Mouse (Mus musculus) kidney, embryonic 16.5 days (tissue): ENCODE measurements around the gene Akr1c13. TPM values are rescaled to one million over a fixed set of nuclear protein-coding genes. Genes with fewer than 3 reads are reported as not detected.
"Not testable (repeated sequence)": the region's sequence is repeated elsewhere in the genome, so short reads cannot be mapped to it uniquely, and the experiment has no call there.

Experiments used
- ATAC-seq: fragments of 200-750 bp; cut with Nextera tagmentation; 2 replicates; pipeline ENCODE4 v1.8.0; 2017; ENCODE audit warnings: moderate TSS enrichment; ENCODE audit not compliant: low FRiP score, low TSS enrichment
- H3K27ac ChIP-seq: fragments of 300-500 bp; sonication (generic); 2 replicates; pipeline ENCODE4 v1.5.1; 2014; ENCODE audit warnings: low read length
- H3K27me3 ChIP-seq: fragments of 300-500 bp; sonication (generic); 2 replicates; pipeline ENCODE4 v1.6.1; 2014; ENCODE audit warnings: low read length, control low read depth, mixed read lengths; ENCODE audit not compliant: insufficient read depth
- H3K36me3 ChIP-seq: fragments of 300-500 bp; sonication (generic); 2 replicates; pipeline ENCODE4 v1.6.1; 2014; ENCODE audit warnings: low read length, control low read depth, mixed read lengths; ENCODE audit not compliant: insufficient read depth
- H3K4me1 ChIP-seq: fragments of 300-500 bp; sonication (generic); 2 replicates; pipeline ENCODE4 v1.6.1; 2014; ENCODE audit warnings: low read length, control low read depth, mixed read lengths; ENCODE audit not compliant: insufficient read depth
- H3K4me2 ChIP-seq: fragments of 300-500 bp; sonication (generic); replicated peaks from 2 replicates; pipeline ENCODE4 v1.6.1; 2014; ENCODE audit warnings: low read depth, low read length
- H3K4me3 ChIP-seq: fragments of 300-500 bp; sonication (generic); 2 replicates; pipeline ENCODE4 v1.5.1; 2014; ENCODE audit warnings: mild to moderate bottlenecking, low read length
- H3K9ac ChIP-seq: fragments of 300-500 bp; sonication (generic); replicated peaks from 2 replicates; pipeline ENCODE4 v1.6.1; 2014; ENCODE audit warnings: low read length
- H3K9me3 ChIP-seq: fragments of 300-500 bp; sonication (generic); 2 replicates; pipeline ENCODE4 v1.6.1; 2016; ENCODE audit warnings: low read length, control low read depth
- WGBS: fragments of 180-500 bp; shearing (Covaris S2); extraction: QIAGEN DNeasy Blood & Tissue Kit; methylation state at CpG from one replicate; pipeline ENCODE4 v1.1.7; 2014; 5-methylcytosine and 5-hydroxymethylcytosine counted together
- polyA plus RNA-seq: library from polyadenylated mRNA; unstranded; fragments of >200 nt; fragmentation: Nextera tagmentation; extraction: Ambion mirVana; gene quantifications from 2 replicates; pipeline ENCODE4 v1.2.1, GENCODE M21; 2015

The Akr1c13 gene
- 5.6 and 5.8 TPM in 2 replicates for polyA plus RNA-seq

DNA sequence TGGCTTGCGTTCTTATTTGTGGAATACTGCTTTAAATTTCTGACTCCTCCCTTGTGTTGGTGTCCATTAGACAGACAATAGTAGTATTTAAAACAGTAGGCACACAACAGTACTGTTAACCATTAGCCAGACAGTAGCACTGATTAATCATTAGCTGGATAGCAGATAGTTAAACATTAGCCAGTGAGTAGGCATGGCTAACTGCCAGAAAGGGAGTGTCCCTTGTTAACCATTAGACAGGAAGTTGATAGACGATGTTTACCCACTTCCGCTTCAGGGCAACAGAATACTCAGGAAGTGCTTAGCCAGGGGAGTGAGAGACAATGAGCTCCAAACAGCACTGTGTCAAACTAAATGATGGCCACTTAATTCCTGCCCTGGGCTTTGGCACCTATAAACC, at the start of gene Akr1c13:
Gene Akr1c13, plus strand, starts transcription at position 247 of the 400 bp plus-strand sequence.
- no peak within 1 kb of the TSS for H3K27ac ChIP-seq
- H3K9ac ChIP-seq: no peak within 1 kb of the TSS
- no peaks in the 10 kb centered on the region for H3K4me1 ChIP-seq
- WGBS: 39% methylated on average over 3 of the region's 3 CpGs
- H3K36me3 ChIP-seq: no peaks in the 10 kb centered on the region
- H3K9me3 ChIP-seq: no peaks in the 10 kb centered on the region
- no peak within 1 kb of the TSS for H3K4me2 ChIP-seq
- 0 out of 2 replicates have a peak, but pooled peaks have one; percentile 57 for ATAC-seq
- H3K27me3 ChIP-seq: no peaks in the 10 kb centered on the region
- no peak within 1 kb of the TSS for H3K4me3 ChIP-seq

DNA sequence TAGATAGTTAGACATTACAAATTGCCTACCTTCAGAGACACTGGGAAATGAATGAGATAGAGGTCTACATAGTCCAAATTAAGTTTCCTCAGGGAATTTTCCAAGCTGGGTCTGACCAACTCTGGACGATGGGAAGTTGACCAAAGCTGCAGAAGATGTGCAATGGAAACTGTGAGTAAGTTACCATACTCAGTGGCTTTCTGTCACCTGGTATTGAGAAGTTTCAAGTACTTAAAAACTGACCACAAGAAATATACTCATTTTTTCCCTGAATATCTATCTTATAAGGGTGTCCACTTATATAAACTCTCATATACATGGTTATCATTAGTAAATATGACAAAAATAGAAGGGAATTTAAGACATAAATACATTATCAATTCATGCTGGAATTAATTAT, 46.7 kb upstream of the Akr1c13 start:
- H3K9ac ChIP-seq: no peak overlapping the region
- WGBS: 90% methylated on average over 1 of the region's 1 CpGs
- ATAC-seq: no peak
- no peak overlapping the region for H3K4me3 ChIP-seq
- no peaks in the 10 kb centered on the region for H3K4me1 ChIP-seq
- no peak overlapping the region for H3K27ac ChIP-seq
- no peaks in the 10 kb centered on the region for H3K36me3 ChIP-seq
- no peak overlapping the region for H3K4me2 ChIP-seq
- H3K9me3 ChIP-seq: no peaks in the 10 kb centered on the region
- no peaks in the 10 kb centered on the region for H3K27me3 ChIP-seq

- Histone ChIP-seq H3K27ac (no peak within 1 kb of the TSS), H3K4me2 (no peak within 1 kb of the TSS), H3K36me3 (no peaks in the 10 kb centered on the region), H3K27me3 (no peaks in the 10 kb centered on the region), H3K4me3 (no peak within 1 kb of the TSS), H3K4me1 (no peaks in the 10 kb centered on the region), H3K9ac (no peak within 1 kb of the TSS), H3K9me3 (no peaks in the 10 kb centered on the region)
- no peak for ATAC-seq
- 53% methylated on average over 5 of the region's 5 CpGs for WGBS
These were observed 40.4 kb upstream of the Akr1c13 start, which contains the start of gene Akr1c18 for GRCm38 (mm10) chr13:4150518-4150917. Gene Akr1c18 (minus strand): TSS chr13:4150654.

DNA sequence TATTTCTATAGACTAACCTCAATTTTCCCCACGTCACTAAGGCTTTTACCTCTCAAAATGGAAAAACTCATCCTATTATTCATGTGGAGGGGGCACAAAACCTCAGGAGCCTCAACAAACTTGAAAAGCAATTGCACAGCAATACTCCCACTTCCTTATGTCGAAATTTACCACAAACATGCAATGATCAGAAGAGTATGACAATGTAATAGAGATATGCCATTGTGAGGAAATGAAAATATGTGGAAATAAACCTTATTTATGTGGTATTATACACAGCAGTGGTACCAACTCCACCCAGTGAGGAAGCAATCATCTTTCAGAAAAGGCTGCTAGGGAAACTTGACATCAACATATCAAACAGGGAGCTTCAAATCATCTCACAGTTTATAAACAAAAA, 38.0 kb upstream of the Akr1c13 start:
- Histone ChIP-seq H3K9ac (no peak overlapping the region), H3K4me2 (no peak overlapping the region), H3K4me1 (no peaks in the 10 kb centered on the region), H3K9me3 (no peaks in the 10 kb centered on the region), H3K27ac (no peak overlapping the region), H3K36me3 (no peaks in the 10 kb centered on the region), H3K27me3 (no peaks in the 10 kb centered on the region), H3K4me3 (no peak overlapping the region)
- ATAC-seq: no peak
- WGBS: 72% methylated on average over 2 of the region's 2 CpGs

DNA sequence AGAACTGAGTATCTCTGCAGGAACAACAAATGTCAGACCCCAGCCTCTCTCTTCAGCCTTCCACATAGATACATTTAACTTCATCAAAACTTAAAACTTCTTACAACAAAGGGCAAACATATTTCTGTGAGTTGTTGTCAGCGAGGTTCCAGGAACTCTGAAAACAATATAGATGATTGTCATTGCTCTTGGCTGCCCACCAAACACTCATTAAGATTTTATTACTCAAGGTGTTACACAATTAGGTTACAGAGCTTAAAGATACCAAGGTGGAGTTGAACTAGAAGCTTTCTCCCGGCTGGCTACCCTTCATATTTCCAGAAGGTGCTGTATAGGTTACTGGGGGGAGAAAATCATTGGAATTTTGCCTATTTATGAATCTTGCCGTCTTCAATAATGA, 37.4 kb upstream of the Akr1c13 start:
- no peak overlapping the region for H3K4me3 ChIP-seq
- no peaks in the 10 kb centered on the region for H3K4me1 ChIP-seq
- H3K4me2 ChIP-seq: no peak overlapping the region
- 65% methylated on average over 3 of the region's 3 CpGs for WGBS
- no peak overlapping the region for H3K9ac ChIP-seq
- H3K9me3 ChIP-seq: no peaks in the 10 kb centered on the region
- no peaks in the 10 kb centered on the region for H3K36me3 ChIP-seq
- ATAC-seq: no peak
- no peak overlapping the region for H3K27ac ChIP-seq
- no peaks in the 10 kb centered on the region for H3K27me3 ChIP-seq

- Histone ChIP-seq H3K4me3 (no peak overlapping the region), H3K4me1 (no peaks in the 10 kb centered on the region), H3K9ac (no peak overlapping the region), H3K9me3 (no peaks in the 10 kb centered on the region), H3K27ac (no peak overlapping the region), H3K27me3 (no peaks in the 10 kb centered on the region), H3K4me2 (no peak overlapping the region), H3K36me3 (no peaks in the 10 kb centered on the region)
- no peak for ATAC-seq
- WGBS: 77% methylated on average over 2 of the region's 2 CpGs
These were observed 35.7 kb upstream of the Akr1c13 start for GRCm38 (mm10) chr13:4155286-4155685.

DNA sequence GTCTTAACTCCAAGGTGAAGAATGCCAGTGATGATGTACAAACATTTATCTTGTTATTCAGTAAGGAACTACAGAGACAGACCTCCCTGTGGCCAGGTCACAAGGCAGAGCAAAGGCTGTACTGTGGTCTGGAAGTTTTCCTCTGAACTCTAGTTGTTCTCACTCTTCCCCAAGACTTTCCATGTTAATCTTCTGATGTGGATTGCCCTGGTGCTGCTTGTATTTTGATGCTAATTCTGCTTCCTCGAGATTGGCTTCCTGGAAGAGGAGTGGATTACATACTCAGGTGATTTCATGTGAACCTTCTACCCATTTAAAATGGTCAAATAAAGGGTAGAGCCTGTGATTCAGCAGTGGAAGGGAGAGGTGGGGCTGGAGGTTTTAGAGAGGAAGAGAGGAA, 22.9 kb upstream of the Akr1c13 start:
- no peak overlapping the region for H3K4me3 ChIP-seq
- H3K4me1 ChIP-seq: no peaks in the 10 kb centered on the region
- no peak overlapping the region for H3K9ac ChIP-seq
- H3K36me3 ChIP-seq: no peaks in the 10 kb centered on the region
- H3K9me3 ChIP-seq: no peaks in the 10 kb centered on the region
- no peak overlapping the region for H3K27ac ChIP-seq
- no peak for ATAC-seq
- no peak overlapping the region for H3K4me2 ChIP-seq
- 46% methylated on average over 1 of the region's 1 CpGs for WGBS
- H3K27me3 ChIP-seq: no peaks in the 10 kb centered on the region

GRCm38 (mm10) chr13:4172978-4173377, 18.0 kb upstream of the Akr1c13 start:
- H3K4me1 ChIP-seq: no peaks in the 10 kb centered on the region
- no peak overlapping the region for H3K4me3 ChIP-seq
- no peaks in the 10 kb centered on the region for H3K9me3 ChIP-seq
- ATAC-seq: peak; percentile 75
- no peaks in the 10 kb centered on the region for H3K36me3 ChIP-seq
- no peak overlapping the region for H3K9ac ChIP-seq
- WGBS: 17% methylated on average over 2 of the region's 2 CpGs
- H3K27ac ChIP-seq: no peak overlapping the region
- H3K27me3 ChIP-seq: no peaks in the 10 kb centered on the region
- no peak overlapping the region for H3K4me2 ChIP-seq

GRCm38 (mm10) chr13:4181321-4181720, 9.6 kb upstream of the Akr1c13 start:
- H3K27ac ChIP-seq, H3K4me1 ChIP-seq, H3K4me2 ChIP-seq, H3K36me3 ChIP-seq, H3K27me3 ChIP-seq, ATAC-seq, H3K4me3 ChIP-seq, H3K9ac ChIP-seq: not testable (repeated sequence)
- H3K9me3 ChIP-seq: peaks cover 18% of the 10 kb centered on the region
- WGBS: 90% methylated on average over 4 of the region's 4 CpGs

DNA sequence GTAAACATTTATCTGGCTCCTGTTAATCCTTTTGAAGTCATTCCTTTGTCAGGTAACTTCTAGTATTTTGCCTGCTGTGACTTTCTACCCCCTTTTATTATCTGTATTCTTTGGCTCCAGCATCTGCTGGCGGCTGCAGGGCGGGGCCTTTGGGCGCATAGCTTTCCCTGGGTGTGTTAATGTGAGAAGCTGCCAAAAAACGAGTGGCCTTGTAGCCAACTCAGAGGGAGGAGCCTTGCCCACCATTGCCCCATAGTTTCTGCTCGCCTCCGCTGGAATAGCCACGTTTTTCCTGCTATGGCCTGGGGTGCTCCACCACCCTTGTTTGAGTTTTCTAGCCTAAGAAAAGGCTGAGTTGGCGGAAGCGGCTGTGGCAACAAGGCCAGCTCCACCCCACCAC, 7.8 kb upstream of the Akr1c13 start:
- Histone ChIP-seq H3K4me3 (no peak overlapping the region), H3K27me3 (no peaks in the 10 kb centered on the region), H3K36me3 (no peaks in the 10 kb centered on the region), H3K9me3 (peaks cover 18% of the 10 kb centered on the region), H3K9ac (no peak overlapping the region), H3K4me1 (no peaks in the 10 kb centered on the region), H3K4me2 (no peak overlapping the region), H3K27ac (no peak overlapping the region)
- no peak for ATAC-seq
- WGBS: 79% methylated on average over 9 of the region's 9 CpGs
